Mouse (Mus musculus): ENCODE measurements around the gene Thrsp. TPM values are rescaled to one million over a fixed set of nuclear protein-coding genes. Genes with fewer than 3 reads are reported as not detected.

The Thrsp gene
- total RNA-seq, 2 experiments from 2014 or later, result 19.2 to 21.8 TPM

DNA sequence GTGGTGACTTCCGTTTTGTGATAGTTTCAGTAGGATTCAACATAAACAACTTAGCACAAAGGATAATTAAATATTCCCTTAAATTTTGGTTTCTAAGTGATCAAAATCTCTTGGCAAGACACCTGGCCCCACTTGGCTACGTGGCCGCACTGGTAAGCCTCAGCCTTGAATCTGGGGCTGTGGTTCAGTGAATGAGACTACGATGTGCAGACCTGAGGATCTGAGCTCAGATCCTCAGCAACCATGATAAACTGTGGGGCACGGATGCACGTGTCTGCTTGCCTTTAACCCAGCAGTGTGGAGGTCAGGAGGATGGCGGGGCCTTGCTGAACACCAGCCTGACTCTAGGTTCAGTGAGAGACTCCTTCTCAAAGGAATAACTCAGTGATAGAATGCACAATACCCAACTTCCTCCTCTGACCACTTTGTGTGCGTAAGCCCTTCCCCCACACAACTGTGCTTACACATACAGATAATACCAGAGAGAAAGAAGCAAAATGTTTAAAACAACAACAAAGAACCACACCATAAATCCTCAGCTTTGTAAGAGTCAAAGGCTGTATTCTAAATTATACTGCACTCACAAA lies 29.9 kb downstream of the Thrsp start:
- TF ChIP-seq CTCF (IDR thresholded peaks at IDR 0.05), result no peak
- H3K27ac ChIP-seq, result no peak overlapping the region; the same call in 1 of the 2 replicates
- H3K4me3 ChIP-seq, result no peak overlapping the region
- intact Hi-C loops (cut with DNase I), result loop anchor here (1.0 kb wide), 1 partner anchor 42 kb away; no protein-coding TSS in a partner anchor
- no peak for DNase-seq (ENCODE audit: extremely low spot score in 1 of 2, low spot score in 2 of 2)

DNA sequence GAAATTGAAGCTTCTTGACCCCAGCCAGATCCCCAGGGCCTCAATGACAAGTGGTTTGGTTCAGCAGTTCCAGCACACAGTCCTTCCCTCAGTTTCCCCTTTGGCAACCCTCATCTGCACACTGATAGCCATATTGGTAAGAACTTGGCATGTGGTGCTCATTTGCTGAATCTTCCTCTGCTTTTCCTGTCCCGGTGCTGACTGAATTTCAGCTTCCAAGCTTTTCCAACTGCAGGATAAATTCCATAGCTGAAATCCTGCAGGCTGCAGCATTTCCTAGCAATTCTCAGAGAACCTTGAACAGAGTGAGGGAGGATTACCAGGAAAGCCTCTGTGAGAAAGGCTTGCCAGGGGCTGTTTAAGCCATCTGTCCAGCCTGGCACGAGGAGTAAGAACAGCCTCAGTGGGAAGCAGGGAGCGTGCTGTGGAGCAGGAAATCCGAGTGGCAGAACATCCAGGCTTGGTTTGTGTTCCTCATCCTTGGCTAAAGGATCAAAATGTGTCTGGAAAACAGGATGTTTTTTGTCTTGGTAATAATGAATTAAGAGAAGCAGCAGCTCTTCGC lies 30.6 kb downstream of the Thrsp start:
- intact Hi-C loops (cut with DNase I), result loop anchor here (1.0 kb wide), 1 partner anchor 42 kb away; no protein-coding TSS in a partner anchor
- DNase-seq (ENCODE audit: extremely low spot score in 1 of 2, low spot score in 2 of 2), result peak; percentile 36 to 64
- Histone ChIP-seq H3K4me3 (no peak overlapping the region), H3K27ac (peak overlapping the region; percentile 64)
- no peak; the same call in 1 of the 2 replicates for TF ChIP-seq CTCF (IDR thresholded peaks at IDR 0.05)

DNA sequence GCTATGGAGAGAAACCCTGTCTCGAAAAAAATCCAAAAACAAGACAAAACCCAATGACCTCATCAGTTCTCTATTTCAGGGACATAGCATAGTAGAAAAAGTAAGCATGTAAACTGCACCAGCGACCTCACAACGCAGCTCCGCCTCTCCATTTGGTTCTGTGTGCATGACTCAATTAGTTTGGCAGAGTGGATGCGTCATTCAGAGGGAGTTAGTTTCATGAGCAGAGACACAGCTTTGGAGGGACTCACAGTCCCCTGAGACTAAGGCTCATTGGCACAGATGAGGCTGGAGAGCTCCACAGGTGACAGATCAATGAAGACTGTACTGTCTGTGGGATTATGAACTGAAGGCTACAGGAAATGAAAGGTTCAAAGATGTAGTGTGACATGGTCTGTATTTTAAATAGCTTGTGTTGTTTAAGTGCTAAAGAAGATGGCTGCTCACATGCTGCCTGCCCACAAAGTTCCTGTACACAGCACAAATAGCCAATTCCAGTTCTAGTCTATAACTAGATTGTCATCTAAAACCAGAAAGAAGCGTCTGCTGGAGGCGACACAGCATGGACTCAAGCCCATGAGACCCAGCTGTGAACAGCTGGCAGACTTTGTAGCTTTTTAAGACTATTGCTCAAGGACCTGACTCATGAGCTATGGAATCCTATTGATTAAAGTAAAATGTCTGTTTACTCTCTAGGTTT lies 31.3 kb downstream of the Thrsp start:
- DNase-seq (ENCODE audit: extremely low spot score in 1 of 2, low spot score in 2 of 2), result no peak
- no peak for TF ChIP-seq CTCF (IDR thresholded peaks at IDR 0.05)
- intact Hi-C loops (cut with DNase I), result no loop called here
- peak overlapping the region; percentile 64; the same call in 1 of the 2 replicates for H3K27ac ChIP-seq
- H3K4me3 ChIP-seq, result no peak overlapping the region

DNA sequence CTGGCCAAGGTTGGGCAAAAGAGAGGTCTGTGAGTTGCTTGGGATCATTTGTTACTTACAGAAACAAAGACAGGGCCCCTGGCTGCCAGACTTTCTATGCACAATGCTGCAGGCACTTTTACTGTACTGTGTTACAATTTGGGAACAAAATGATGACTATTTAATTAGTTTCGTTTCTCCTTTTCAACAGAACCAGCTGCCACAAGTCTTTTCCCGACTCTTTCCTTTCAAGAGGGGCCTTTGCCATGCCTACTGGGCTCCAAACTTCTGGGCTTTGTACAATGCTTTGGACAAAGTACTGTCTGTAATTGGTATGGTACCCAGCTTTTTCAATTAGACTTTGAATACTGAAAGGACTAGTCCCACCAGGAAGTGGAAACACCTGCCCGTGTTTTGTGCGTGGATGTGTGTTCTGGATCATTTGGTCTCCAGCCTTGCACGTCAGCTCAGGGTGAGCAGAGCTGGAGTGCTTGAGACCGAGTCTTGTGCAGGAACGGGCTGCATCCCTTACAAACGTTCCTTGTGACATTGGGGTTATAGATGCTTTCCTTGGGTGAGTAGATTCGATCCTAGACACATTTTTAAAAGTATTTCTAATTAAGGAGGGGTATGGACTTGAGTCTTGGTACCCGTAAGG lies 33.9 kb downstream of the Thrsp start:
- H3K27ac ChIP-seq, result no peak overlapping the region
- no peak overlapping the region for H3K4me3 ChIP-seq
- intact Hi-C loops (cut with DNase I), result no loop called here
- no peak for DNase-seq (ENCODE audit: extremely low spot score in 1 of 2, low spot score in 2 of 2)
- TF ChIP-seq CTCF (IDR thresholded peaks at IDR 0.05), result no peak

DNA sequence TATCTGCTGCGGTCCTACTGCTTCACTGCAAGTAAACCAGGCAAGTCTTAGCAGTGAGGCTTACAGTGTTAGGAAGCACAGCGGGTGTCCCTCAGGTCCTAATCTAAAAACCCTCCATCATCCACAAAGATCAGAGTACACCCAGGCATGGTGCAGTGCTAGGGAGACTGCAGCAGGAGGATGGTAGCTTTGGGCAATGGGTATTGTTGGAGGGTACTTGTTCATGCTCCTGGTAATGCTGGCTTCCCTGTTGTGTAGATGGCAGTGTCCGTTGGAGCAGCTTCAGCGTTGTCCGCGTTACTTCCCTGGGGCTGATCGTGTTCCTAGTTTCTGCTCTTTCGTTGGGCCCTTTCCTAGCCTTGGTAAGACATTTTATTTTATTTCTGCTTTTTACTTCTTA lies 34.9 kb downstream of the Thrsp start:
- TF ChIP-seq CTCF (IDR thresholded peaks at IDR 0.05), result no peak
- intact Hi-C loops (cut with DNase I), result no loop called here

DNA sequence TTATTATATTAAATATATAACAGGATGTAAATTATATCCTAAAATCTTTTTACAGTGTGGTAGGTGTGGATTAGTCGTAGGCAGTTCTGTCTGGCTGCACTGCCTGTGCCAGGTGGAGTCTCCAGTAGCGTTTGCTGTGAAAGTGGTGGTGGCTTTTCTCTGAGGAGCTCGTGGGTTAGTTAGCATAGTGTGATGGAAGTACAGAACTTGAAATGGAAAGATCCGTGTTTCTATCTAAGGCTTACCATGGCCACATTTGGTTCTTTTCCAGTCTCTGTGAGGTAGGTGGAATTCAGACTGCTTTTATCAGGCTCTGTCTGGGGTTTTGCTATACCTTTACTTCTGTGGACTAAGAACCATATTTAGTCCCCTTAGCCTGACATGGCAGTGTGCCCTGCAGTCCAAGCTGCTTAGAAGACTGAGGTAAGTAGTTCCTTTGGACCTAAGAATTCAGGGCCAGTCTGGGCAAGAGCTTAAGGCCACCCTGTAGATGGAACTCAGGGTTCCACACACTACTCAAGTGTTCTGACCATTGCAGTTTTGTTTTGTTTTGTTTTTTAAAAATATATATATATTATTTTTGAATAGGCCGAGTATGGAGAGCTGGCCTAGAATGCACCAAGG lies 36.9 kb downstream of the Thrsp start:
- no peak overlapping the region for H3K27ac ChIP-seq
- H3K4me3 ChIP-seq, result no peak overlapping the region
- no peak for DNase-seq (ENCODE audit: extremely low spot score in 1 of 2, low spot score in 2 of 2)
- no peak for TF ChIP-seq CTCF (IDR thresholded peaks at IDR 0.05)
- intact Hi-C loops (cut with DNase I), result no loop called here

More for the DNA sequence above, 34.9 kb downstream of the Thrsp start:
- Histone ChIP-seq H3K4me3 (no peak overlapping the region), H3K27ac (no peak overlapping the region)
- no peak for DNase-seq (ENCODE audit: extremely low spot score in 1 of 2, low spot score in 2 of 2)

DNA sequence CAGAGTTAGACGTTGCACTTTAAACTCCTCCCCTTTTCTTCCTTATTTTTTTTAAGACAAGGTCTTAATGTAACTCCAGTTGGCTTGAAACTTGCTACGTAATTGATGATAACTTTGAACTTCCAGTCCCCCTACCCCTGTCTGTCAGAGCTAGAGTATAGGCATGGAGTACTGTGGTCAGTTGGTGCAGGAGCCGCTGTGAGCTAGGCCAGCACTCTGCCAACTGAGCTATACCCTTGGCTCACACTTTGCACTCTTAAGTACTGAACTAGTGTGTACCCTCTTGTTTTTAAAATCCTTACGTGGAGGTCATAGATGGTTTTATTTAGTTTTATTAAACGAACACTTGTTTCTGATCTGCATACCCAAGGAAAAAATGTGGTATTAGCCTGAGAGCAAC lies 38.2 kb downstream of the Thrsp start:
- H3K4me3 ChIP-seq, result no peak overlapping the region
- intact Hi-C loops (cut with DNase I), result no loop called here
- no peak for DNase-seq (ENCODE audit: extremely low spot score in 1 of 2, low spot score in 2 of 2)
- H3K27ac ChIP-seq, result no peak overlapping the region
- no peak for TF ChIP-seq CTCF (IDR thresholded peaks at IDR 0.05)

DNA sequence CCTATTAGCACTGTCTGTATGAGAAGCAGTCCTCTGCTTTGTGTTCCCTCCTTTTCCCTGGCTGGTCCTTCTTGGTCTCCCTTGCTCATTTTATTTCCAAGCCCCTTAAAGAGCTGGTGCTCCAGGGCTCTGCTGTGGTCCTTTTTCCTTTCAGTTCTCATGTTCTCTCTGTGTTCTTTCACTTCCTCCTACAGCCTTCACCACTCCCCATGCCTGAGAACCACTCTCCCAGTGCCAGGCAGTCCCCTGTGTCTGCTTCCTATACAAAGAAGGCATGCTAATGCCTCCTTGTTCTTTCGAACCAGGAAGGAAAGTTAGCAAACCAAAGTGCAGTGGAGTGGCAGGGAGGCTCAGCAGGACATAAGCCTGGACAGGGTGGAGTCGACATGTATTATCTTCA lies 41.6 kb downstream of the Thrsp start:
- intact Hi-C loops (cut with DNase I), result no loop called here
- H3K4me3 ChIP-seq, result no peak overlapping the region
- no peak overlapping the region for H3K27ac ChIP-seq
- DNase-seq (ENCODE audit: extremely low spot score in 1 of 2, low spot score in 2 of 2), result no peak
- TF ChIP-seq CTCF (IDR thresholded peaks at IDR 0.05), result no peak

DNA sequence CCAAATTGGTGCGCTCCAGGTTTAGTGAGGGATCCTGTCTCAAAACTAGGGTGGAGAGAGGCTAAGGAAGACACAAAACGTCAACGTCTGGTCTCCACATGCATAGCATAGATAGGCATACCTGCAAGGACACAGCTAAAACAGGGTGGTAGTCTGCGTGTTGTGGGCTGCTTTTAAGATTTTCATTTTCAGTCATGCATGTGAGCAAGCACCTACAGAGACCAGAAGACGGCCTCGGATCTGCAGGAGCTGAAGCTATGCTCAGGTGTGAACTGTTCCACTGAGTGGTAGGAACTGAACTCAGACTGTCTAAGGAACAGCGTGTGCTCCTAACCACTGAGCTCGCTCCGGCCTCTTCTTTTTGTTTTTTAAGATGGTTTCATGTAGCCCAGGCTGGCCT lies 42.4 kb downstream of the Thrsp start:
- Histone ChIP-seq H3K27ac (no peak overlapping the region), H3K4me3 (no peak overlapping the region)
- TF ChIP-seq CTCF (IDR thresholded peaks at IDR 0.05), result no peak
- intact Hi-C loops (cut with DNase I), result no loop called here
- no peak for DNase-seq (ENCODE audit: extremely low spot score in 1 of 2, low spot score in 2 of 2)

DNA sequence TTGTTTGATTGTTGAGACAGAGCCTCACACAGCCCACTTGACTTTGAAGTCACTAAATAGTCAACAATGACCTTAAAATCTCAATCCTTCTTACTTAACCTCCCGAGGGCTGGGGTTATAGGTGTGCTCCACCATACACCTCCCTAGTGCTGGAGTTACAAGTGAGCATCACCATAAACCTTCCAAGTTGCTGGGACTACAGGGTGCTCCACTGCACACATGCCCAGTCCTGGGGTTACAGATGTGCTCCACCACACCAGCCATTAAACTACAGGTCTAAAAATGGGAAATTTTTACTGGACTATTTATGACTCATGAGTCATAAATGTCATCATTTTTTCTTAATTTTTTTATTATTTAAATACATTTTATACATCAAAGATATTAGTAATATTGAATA lies 51.6 kb downstream of the Thrsp start:
- intact Hi-C loops (cut with DNase I), result no loop called here
- H3K27ac ChIP-seq, result no peak overlapping the region
- DNase-seq (ENCODE audit: extremely low spot score in 1 of 2, low spot score in 2 of 2), result no peak
- no peak overlapping the region for H3K4me3 ChIP-seq
- TF ChIP-seq CTCF (IDR thresholded peaks at IDR 0.05), result no peak

Other genes starting within 250 kb of the Thrsp start
- 10 to 100 TPM; 18.8 to 19.9 TPM for gene Usp35, start 85.7 kb downstream of the Thrsp start, total RNA-seq (2021)
- gene Kctd21, start 85.4 kb downstream of the Thrsp start, total RNA-seq (2021), result 10 to 100 TPM; 12.5 to 14.6 TPM
- gene Alg8, start 46.1 kb downstream of the Thrsp start, total RNA-seq (2021), result 10 to 100 TPM in 1 of 2 experiments, 1 to 10 TPM in 1; 9.9 to 10.2 TPM
- gene Ndufc2, start 17.7 kb downstream of the Thrsp start, total RNA-seq (2021), result 100 to 1,000 TPM; 213 to 230 TPM
- 1 to 10 TPM; 3.3 to 3.7 TPM for gene Kctd14, start 33.6 kb upstream of the Thrsp start, total RNA-seq (2021)
- gene Ints4, start 63.2 kb upstream of the Thrsp start, total RNA-seq (2021), result 10 to 100 TPM; 28.7 to 30.9 TPM
- 10 to 100 TPM; 32.2 to 32.3 TPM for gene Aamdc, start 161.8 kb upstream of the Thrsp start, total RNA-seq (2021)
- gene Rsf1, start 162.2 kb upstream of the Thrsp start, total RNA-seq (2021), result 10 to 100 TPM; 44.8 to 49.2 TPM